Mouse (Mus musculus) myocyte (in vitro differentiated cells): Measurements from ENCODE around the gene Etfa. TPM values are rescaled to one million over a fixed set of nuclear protein-coding genes. Genes with fewer than 3 reads are reported as not detected.

Experiments used
- H3K27me3 ChIP-seq: one replicate; pipeline ENCODE4 v1.6.1; 2011; ENCODE audit not compliant: control insufficient read depth, insufficient read depth, insufficient read length
- H3K36me3 ChIP-seq: one replicate; pipeline ENCODE4 v1.6.1; 2011; ENCODE audit not compliant: control insufficient read depth, insufficient read depth
- H3K4me2 ChIP-seq: one replicate; pipeline ENCODE4 v1.6.1; 2011; ENCODE audit warnings: low read depth, control low read depth
- H3K4me3 ChIP-seq: one replicate; pipeline ENCODE4 v1.5.1; 2011; ENCODE audit warnings: mild to moderate bottlenecking, control low read depth, moderate library complexity
- H3K79me2 ChIP-seq: one replicate; pipeline ENCODE4 v1.6.1; 2011; ENCODE audit not compliant: control insufficient read depth, insufficient read depth
- H3ac ChIP-seq: one replicate; pipeline ENCODE4 v1.6.1; 2011; ENCODE audit not compliant: control insufficient read depth, insufficient read length
- CEBPB ChIP-seq: IDR thresholded peaks from 2 replicates; pipeline ENCODE4 v1.6.1; 2011; ENCODE audit warnings: mild to moderate bottlenecking, moderate library complexity; ENCODE audit not compliant: poor library complexity, insufficient read depth, severe bottlenecking
- E2F4 ChIP-seq: IDR thresholded peaks from one replicate; pipeline ENCODE4 v1.6.1; 2011; ENCODE audit warnings: mild to moderate bottlenecking, control low read depth, moderate library complexity; ENCODE audit not compliant: insufficient read depth
- MAX ChIP-seq: IDR thresholded peaks from one replicate; pipeline ENCODE4 v1.6.1; 2011; ENCODE audit warnings: low read depth, mild to moderate bottlenecking, control low read depth
- MYOD1 ChIP-seq, 3 experiments: IDR thresholded peaks; one replicate each; pipeline ENCODE4 v1.6.1; 2011; ENCODE audit warnings: control low read depth in 2 of 3, low read depth in 2 of 3, mild to moderate bottlenecking in 2 of 3, moderate library complexity in 1 of 3; ENCODE audit not compliant: insufficient read length in 2 of 3, control insufficient read depth in 1 of 3
- MYOG ChIP-seq, 3 experiments: IDR thresholded peaks; one replicate each; pipeline ENCODE4 v1.6.1; 2011; ENCODE audit warnings: control low read depth in 2 of 3, low read depth in 2 of 3, mild to moderate bottlenecking in 2 of 3; ENCODE audit not compliant: insufficient read length in 2 of 3, control insufficient read depth in 1 of 3, insufficient read depth in 1 of 3
- POLR2A ChIP-seq: IDR thresholded peaks from one replicate; pipeline ENCODE4 v1.6.1; 2011; ENCODE audit warnings: low read depth, mild to moderate bottlenecking, control low read depth, moderate library complexity; ENCODE audit not compliant: insufficient read length
- POLR2AphosphoS2 ChIP-seq: IDR thresholded peaks from one replicate; pipeline ENCODE4 v1.6.1; 2011; ENCODE audit warnings: low read depth, control low read depth; ENCODE audit not compliant: insufficient read length
- REST ChIP-seq: IDR thresholded peaks from one replicate; pipeline ENCODE4 v1.6.1; 2011; ENCODE audit warnings: mild to moderate bottlenecking, control low read depth, moderate library complexity; ENCODE audit not compliant: insufficient read depth, insufficient read length
- SRF ChIP-seq: IDR thresholded peaks from one replicate; pipeline ENCODE4 v1.6.1; 2011; ENCODE audit warnings: low read depth; ENCODE audit not compliant: control insufficient read depth, insufficient read length
- TCF12 ChIP-seq: IDR thresholded peaks from one replicate; pipeline ENCODE4 v1.6.1; 2011; ENCODE audit warnings: mild to moderate bottlenecking, control low read depth; ENCODE audit not compliant: poor library complexity, insufficient read depth, severe bottlenecking
- TCF3 ChIP-seq: IDR thresholded peaks from one replicate; pipeline ENCODE4 v1.6.1; 2011; ENCODE audit warnings: low read depth, control low read depth; ENCODE audit not compliant: insufficient read length
- USF1 ChIP-seq: IDR thresholded peaks from one replicate; pipeline ENCODE4 v1.6.1; 2011; ENCODE audit warnings: low read depth, mild to moderate bottlenecking, control low read depth, moderate library complexity
- polyA plus RNA-seq: library from polyadenylated mRNA; unstranded; fragments of >200 nt; fragmentation: generic; extraction: Trizol; gene quantifications from one replicate; pipeline ENCODE4 v1.2.1, GENCODE M21; 2012; ENCODE audit warnings: missing spikeins

Etfa gene
- polyA plus RNA-seq, 1 experiment = 98.3 TPM

- H3K27me3 ChIP-seq = no peaks in the 10 kb centered on the region
- H3K4me3 ChIP-seq = no peak overlapping the region
- no peak for TF ChIP-seq TCF3
- no peak overlapping the region for H3ac ChIP-seq
- no peaks in the 10 kb centered on the region for H3K79me2 ChIP-seq
- no peak overlapping the region for H3K4me2 ChIP-seq
- H3K36me3 ChIP-seq = no peaks in the 10 kb centered on the region
These were observed 34.4 kb upstream of the Etfa start for GRCm38 (mm10) chr9:55546176-55547010.

GRCm38 (mm10) chr9:55545556-55546175, 33.6 kb upstream of the Etfa start:
- Histone ChIP-seq H3ac (no peak overlapping the region), H3K4me3 (no peak overlapping the region), H3K27me3 (no peaks in the 10 kb centered on the region), H3K4me2 (no peak overlapping the region), H3K79me2 (no peaks in the 10 kb centered on the region), H3K36me3 (no peaks in the 10 kb centered on the region)
- TF ChIP-seq REST (no peak), MYOG (IDR thresholded peaks at IDR 0.05; ENCODE audit: control insufficient read depth in 1 of 3, insufficient read depth in 1 of 3, insufficient read length in 2 of 3, low read depth in 2 of 3) (no peak)

GRCm38 (mm10) chr9:55544861-55545555, 33.0 kb upstream of the Etfa start:
- H3K4me2 ChIP-seq = no peak overlapping the region
- TF ChIP-seq REST (no peak), TCF12 (no peak), POLR2A (no peak), E2F4 (no peak), MYOG (IDR thresholded peaks at IDR 0.05; ENCODE audit: control insufficient read depth in 1 of 3, insufficient read depth in 1 of 3, insufficient read length in 2 of 3, low read depth in 2 of 3) (no peak), CEBPB (no peak), SRF (no peak), MYOD1 (IDR thresholded peaks at IDR 0.05; ENCODE audit: control insufficient read depth in 1 of 3, insufficient read length in 2 of 3, low read depth in 2 of 3) (no peak), USF1 (no peak), MAX (no peak), TCF3 (no peak), POLR2AphosphoS2 (no peak)
- no peaks in the 10 kb centered on the region for H3K27me3 ChIP-seq
- H3K4me3 ChIP-seq = no peak overlapping the region
- no peak overlapping the region for H3ac ChIP-seq
- H3K36me3 ChIP-seq = no peaks in the 10 kb centered on the region
- no peaks in the 10 kb centered on the region for H3K79me2 ChIP-seq

- no peaks in the 10 kb centered on the region for H3K79me2 ChIP-seq
- H3ac ChIP-seq = no peak overlapping the region
- H3K36me3 ChIP-seq = no peaks in the 10 kb centered on the region
- H3K4me2 ChIP-seq = no peak overlapping the region
- no peak overlapping the region for H3K4me3 ChIP-seq
- no peaks in the 10 kb centered on the region for H3K27me3 ChIP-seq
- TF ChIP-seq POLR2A (no peak), TCF3 (no peak)
These were observed 31.8 kb upstream of the Etfa start for GRCm38 (mm10) chr9:55543703-55544401.

GRCm38 (mm10) chr9:55543336-55543702, 31.3 kb upstream of the Etfa start:
- Histone ChIP-seq H3K36me3 (no peaks in the 10 kb centered on the region), H3K4me2 (no peak overlapping the region), H3K4me3 (no peak overlapping the region), H3K27me3 (no peaks in the 10 kb centered on the region), H3ac (no peak overlapping the region), H3K79me2 (no peaks in the 10 kb centered on the region)
- TF ChIP-seq POLR2A (no peak), REST (no peak), SRF (no peak), MYOG (IDR thresholded peaks at IDR 0.05; ENCODE audit: control insufficient read depth in 1 of 3, insufficient read depth in 1 of 3, insufficient read length in 2 of 3, low read depth in 2 of 3) (no peak)
